Mouse (Mus musculus): Measurements from ENCODE around the gene Fhit. TPM values are rescaled to one million over a fixed set of nuclear protein-coding genes. Genes with fewer than 3 reads are reported as not detected.
A peak's percentile ranks its signal among the peaks of the same experiment; 100 is the strongest.

The Fhit gene
- 3.6 and 4.7 TPM in 2 replicates for polyA plus RNA-seq (2015; fragmentation: Nextera tagmentation; extraction: Ambion mirVana)

GRCm38 (mm10) chr14:11161751-11162231 lies at the start of gene Fhit:
TSS of gene Fhit (minus strand) at chr14:11162035.
- Histone ChIP-seq H3K27ac (ENCODE audit: low read length) (peak within 1 kb of the TSS; percentile 67), H3K27me3 (ENCODE audit: control insufficient read depth, insufficient read depth, low read length) (no peaks in the 10 kb centered on the region), H3K4me2 (ENCODE audit: low read depth, low read length) (peak within 1 kb of the TSS; percentile 88), H3K4me1 (ENCODE audit: control insufficient read depth, insufficient read depth, low read length) (peaks cover 5% of the 10 kb centered on the region; the same call in 1 of the 2 replicates), H3K9me3 (replicated peaks; ENCODE audit: control insufficient read depth, low read length) (no peaks in the 10 kb centered on the region), H3K9ac (ENCODE audit: low read length) (peak within 1 kb of the TSS; percentile 78), H3K36me3 (ENCODE audit: control insufficient read depth, insufficient read depth) (no peaks in the 10 kb centered on the region), H3K4me3 (ENCODE audit: low read length) (peak within 1 kb of the TSS; percentile 82)
- under 1% methylated on average over 28 of the region's 28 CpGs for WGBS
- peak; percentile 96 for ATAC-seq (replicated peaks; ENCODE audit: extremely low read depth, insufficient read depth, low FRiP score)

GRCm38 (mm10) chr14:11206786-11207185 lies 45.0 kb upstream of the Fhit start:
- H3K27ac ChIP-seq (ENCODE audit: low read length) = no peak overlapping the region
- 54% methylated on average over 2 of the region's 2 CpGs for WGBS
- no peaks in the 10 kb centered on the region for H3K27me3 ChIP-seq (ENCODE audit: control insufficient read depth, insufficient read depth, low read length)
- H3K4me3 ChIP-seq (ENCODE audit: low read length) = no peak overlapping the region
- no peak overlapping the region for H3K9ac ChIP-seq (ENCODE audit: low read length)
- ATAC-seq (replicated peaks; ENCODE audit: extremely low read depth, insufficient read depth, low FRiP score) = no peak
- H3K36me3 ChIP-seq (ENCODE audit: control insufficient read depth, insufficient read depth) = no peaks in the 10 kb centered on the region
- H3K9me3 ChIP-seq (replicated peaks; ENCODE audit: control insufficient read depth, low read length) = no peaks in the 10 kb centered on the region
- H3K4me1 ChIP-seq (ENCODE audit: control insufficient read depth, insufficient read depth, low read length) = no peaks in the 10 kb centered on the region
- H3K4me2 ChIP-seq (ENCODE audit: low read depth, low read length) = no peak overlapping the region

- Histone ChIP-seq H3K9me3 (replicated peaks; ENCODE audit: control insufficient read depth, low read length) (no peaks in the 10 kb centered on the region), H3K36me3 (ENCODE audit: control insufficient read depth, insufficient read depth) (no peaks in the 10 kb centered on the region), H3K27me3 (ENCODE audit: control insufficient read depth, insufficient read depth, low read length) (no peaks in the 10 kb centered on the region), H3K4me1 (ENCODE audit: control insufficient read depth, insufficient read depth, low read length) (peaks cover 5% of the 10 kb centered on the region; the same call in 1 of the 2 replicates), H3K27ac (ENCODE audit: low read length) (peak overlapping the region; percentile 67), H3K4me3 (ENCODE audit: low read length) (peak overlapping the region; percentile 82), H3K9ac (ENCODE audit: low read length) (peak overlapping the region; percentile 78), H3K4me2 (ENCODE audit: low read depth, low read length) (peak overlapping the region; percentile 88)
- peak; percentile 87 for ATAC-seq (replicated peaks; ENCODE audit: extremely low read depth, insufficient read depth, low FRiP score)
- 6% methylated on average over 17 of the region's 17 CpGs for WGBS
Measured at GRCm38 (mm10) chr14:11160806-11161450, 907 bp downstream of the Fhit start.

- Histone ChIP-seq H3K27ac (ENCODE audit: low read length) (no peak overlapping the region), H3K4me2 (ENCODE audit: low read depth, low read length) (no peak overlapping the region), H3K9me3 (replicated peaks; ENCODE audit: control insufficient read depth, low read length) (no peaks in the 10 kb centered on the region), H3K4me1 (ENCODE audit: control insufficient read depth, insufficient read depth, low read length) (peaks cover 5% of the 10 kb centered on the region; the same call in 1 of the 2 replicates), H3K9ac (ENCODE audit: low read length) (no peak overlapping the region), H3K27me3 (ENCODE audit: control insufficient read depth, insufficient read depth, low read length) (no peaks in the 10 kb centered on the region), H3K36me3 (ENCODE audit: control insufficient read depth, insufficient read depth) (no peaks in the 10 kb centered on the region), H3K4me3 (ENCODE audit: low read length) (no peak overlapping the region)
- ATAC-seq (replicated peaks; ENCODE audit: extremely low read depth, insufficient read depth, low FRiP score) = no peak
- 82% methylated on average over 11 of the region's 11 CpGs for WGBS
Measured at GRCm38 (mm10) chr14:11159641-11160040, 2.2 kb downstream of the Fhit start.

- no peaks in the 10 kb centered on the region for H3K27me3 ChIP-seq (ENCODE audit: control insufficient read depth, insufficient read depth, low read length)
- no peak overlapping the region for H3K9ac ChIP-seq (ENCODE audit: low read length)
- H3K4me2 ChIP-seq (ENCODE audit: low read depth, low read length) = no peak overlapping the region
- peaks cover 5% of the 10 kb centered on the region; the same call in 1 of the 2 replicates for H3K4me1 ChIP-seq (ENCODE audit: control insufficient read depth, insufficient read depth, low read length)
- no peak overlapping the region for H3K4me3 ChIP-seq (ENCODE audit: low read length)
- H3K9me3 ChIP-seq (replicated peaks; ENCODE audit: control insufficient read depth, low read length) = no peaks in the 10 kb centered on the region
- no peak for ATAC-seq (replicated peaks; ENCODE audit: extremely low read depth, insufficient read depth, low FRiP score)
- no peak overlapping the region for H3K27ac ChIP-seq (ENCODE audit: low read length)
- WGBS = 82% methylated on average over 7 of the region's 7 CpGs
- H3K36me3 ChIP-seq (ENCODE audit: control insufficient read depth, insufficient read depth) = no peaks in the 10 kb centered on the region
Measured at GRCm38 (mm10) chr14:11159021-11159420, 2.8 kb downstream of the Fhit start.

GRCm38 (mm10) chr14:11157741-11158140 lies 4.1 kb downstream of the Fhit start:
- H3K36me3 ChIP-seq (ENCODE audit: control insufficient read depth, insufficient read depth) = no peaks in the 10 kb centered on the region
- no peaks in the 10 kb centered on the region for H3K9me3 ChIP-seq (replicated peaks; ENCODE audit: control insufficient read depth, low read length)
- 84% methylated on average over 3 of the region's 3 CpGs for WGBS
- no peaks in the 10 kb centered on the region for H3K27me3 ChIP-seq (ENCODE audit: control insufficient read depth, insufficient read depth, low read length)
- H3K27ac ChIP-seq (ENCODE audit: low read length) = no peak overlapping the region
- H3K9ac ChIP-seq (ENCODE audit: low read length) = no peak overlapping the region
- no peak overlapping the region for H3K4me2 ChIP-seq (ENCODE audit: low read depth, low read length)
- no peak for ATAC-seq (replicated peaks; ENCODE audit: extremely low read depth, insufficient read depth, low FRiP score)
- peaks cover 5% of the 10 kb centered on the region; the same call in 1 of the 2 replicates for H3K4me1 ChIP-seq (ENCODE audit: control insufficient read depth, insufficient read depth, low read length)
- H3K4me3 ChIP-seq (ENCODE audit: low read length) = no peak overlapping the region

GRCm38 (mm10) chr14:11151634-11152321 lies 10.1 kb downstream of the Fhit start:
- WGBS = 74% methylated on average over 9 of the region's 9 CpGs
- no peaks in the 10 kb centered on the region for H3K4me1 ChIP-seq (ENCODE audit: control insufficient read depth, insufficient read depth, low read length)
- no peak overlapping the region for H3K4me3 ChIP-seq (ENCODE audit: low read length)
- H3K4me2 ChIP-seq (ENCODE audit: low read depth, low read length) = no peak overlapping the region
- no peaks in the 10 kb centered on the region for H3K36me3 ChIP-seq (ENCODE audit: control insufficient read depth, insufficient read depth)
- H3K9me3 ChIP-seq (replicated peaks; ENCODE audit: control insufficient read depth, low read length) = no peaks in the 10 kb centered on the region
- ATAC-seq (replicated peaks; ENCODE audit: extremely low read depth, insufficient read depth, low FRiP score) = no peak
- H3K27ac ChIP-seq (ENCODE audit: low read length) = no peak overlapping the region
- no peak overlapping the region for H3K9ac ChIP-seq (ENCODE audit: low read length)
- no peaks in the 10 kb centered on the region for H3K27me3 ChIP-seq (ENCODE audit: control insufficient read depth, insufficient read depth, low read length)

- Histone ChIP-seq H3K27me3 (ENCODE audit: control insufficient read depth, insufficient read depth, low read length) (no peaks in the 10 kb centered on the region), H3K27ac (ENCODE audit: low read length) (no peak overlapping the region), H3K36me3 (ENCODE audit: control insufficient read depth, insufficient read depth) (no peaks in the 10 kb centered on the region), H3K9ac (ENCODE audit: low read length) (no peak overlapping the region), H3K4me3 (ENCODE audit: low read length) (no peak overlapping the region), H3K4me1 (ENCODE audit: control insufficient read depth, insufficient read depth, low read length) (no peaks in the 10 kb centered on the region), H3K4me2 (ENCODE audit: low read depth, low read length) (no peak overlapping the region), H3K9me3 (replicated peaks; ENCODE audit: control insufficient read depth, low read length) (no peaks in the 10 kb centered on the region)
- 79% methylated on average over 12 of the region's 12 CpGs for WGBS
- ATAC-seq (replicated peaks; ENCODE audit: extremely low read depth, insufficient read depth, low FRiP score) = no peak
Measured at GRCm38 (mm10) chr14:11133787-11134735, 27.8 kb downstream of the Fhit start.

All from heart, embryonic 16.5 days (tissue).